Mouse (Mus musculus) inflammation-experienced regulatory T-cells, adult 6 months (primary cell): ENCODE results near the gene Cd28. TPM values are rescaled to one million over a fixed set of nuclear protein-coding genes. Genes with fewer than 3 reads are reported as not detected.
"Not testable (repeated sequence)": the region's sequence is repeated elsewhere in the genome, so short reads cannot be mapped to it uniquely, and the experiment has no call there.

Experiments used
- ATAC-seq: one replicate; pipeline ENCODE4 v1.8.0; 2017
- polyA plus RNA-seq, 3 experiments: library from polyadenylated mRNA; unstranded; fragments of 100-300 nt; shearing (Covaris generic); gene quantifications; one replicate each; pipeline ENCODE4 v1.2.1; 2017

Cd28 gene
- polyA plus RNA-seq, 3 experiments from 2014 or later: 248 to 316 (median 315) TPM

GRCm38 (mm10) chr1:60803128-60803824, 86.7 kb downstream of the Cd28 start:
- no peak for ATAC-seq

- no peak for ATAC-seq
Observed at GRCm38 (mm10) chr1:60803825-60804696, 87.5 kb downstream of the Cd28 start.

GRCm38 (mm10) chr1:60805178-60805577, 88.6 kb downstream of the Cd28 start:
- no peak for ATAC-seq

- no peak for ATAC-seq
Observed at GRCm38 (mm10) chr1:60807748-60808147, 91.1 kb downstream of the Cd28 start.

- no peak for ATAC-seq
Observed at GRCm38 (mm10) chr1:60808466-60808865, 91.9 kb downstream of the Cd28 start.

- no peak for ATAC-seq
Observed at GRCm38 (mm10) chr1:60809166-60809565, 92.6 kb downstream of the Cd28 start.

- ATAC-seq: no peak
Observed at GRCm38 (mm10) chr1:60810821-60811220, 94.2 kb downstream of the Cd28 start.

GRCm38 (mm10) chr1:60811998-60812397, 95.4 kb downstream of the Cd28 start:
- peak; percentile 50 for ATAC-seq

GRCm38 (mm10) chr1:60813411-60813810, 96.8 kb downstream of the Cd28 start:
- ATAC-seq: no peak

GRCm38 (mm10) chr1:60815912-60816311, 99.3 kb downstream of the Cd28 start:
- ATAC-seq: no peak

GRCm38 (mm10) chr1:60818491-60818890, 101.9 kb downstream of the Cd28 start:
- ATAC-seq: not testable (repeated sequence)

GRCm38 (mm10) chr1:60819993-60820392, 103.4 kb downstream of the Cd28 start:
- no peak for ATAC-seq

GRCm38 (mm10) chr1:60820981-60821380, 104.4 kb downstream of the Cd28 start:
- no peak for ATAC-seq

- ATAC-seq: no peak
Observed at GRCm38 (mm10) chr1:60821590-60821989, 105.0 kb downstream of the Cd28 start.

Other genes starting within 250 kb of the Cd28 start
- 1 to 10 TPM; 5.2 to 6.7 (median 6.2) TPM for gene Raph1, start 149.7 kb upstream of the Cd28 start, polyA plus RNA-seq
- gene Ctla4, start 170.2 kb downstream of the Cd28 start, polyA plus RNA-seq: 100 to 1,000 TPM; 121 to 243 (median 214) TPM